Mouse (Mus musculus) heart, embryonic 16.5 days (tissue): Measurements from ENCODE around the gene Slf1. TPM values are rescaled to one million over a fixed set of nuclear protein-coding genes. Genes with fewer than 3 reads are reported as not detected.

Source experiments
- ATAC-seq: fragments of 200-750 bp; cut with Nextera tagmentation; replicated peaks from 2 replicates; pipeline ENCODE4 v1.8.0; 2017; ENCODE audit warnings: moderate number of reproducible peaks; ENCODE audit not compliant: insufficient read depth, low FRiP score; ENCODE audit errors: extremely low read depth
- H3K27ac ChIP-seq: fragments of 300-500 bp; sonication (generic); 2 replicates; pipeline ENCODE4 v1.5.1; 2014; ENCODE audit warnings: mild to moderate bottlenecking, low read length, control low read depth, moderate library complexity
- H3K27me3 ChIP-seq: fragments of 300-500 bp; sonication (generic); 2 replicates; pipeline ENCODE4 v1.6.1; 2014; ENCODE audit warnings: low read length, mixed read lengths; ENCODE audit not compliant: control insufficient read depth, insufficient read depth
- H3K36me3 ChIP-seq: fragments of 300-500 bp; sonication (generic); 2 replicates; pipeline ENCODE4 v1.6.1; 2014; ENCODE audit not compliant: control insufficient read depth, insufficient read depth
- H3K4me1 ChIP-seq: fragments of 300-500 bp; sonication (generic); 2 replicates; pipeline ENCODE4 v1.6.1; 2014; ENCODE audit warnings: low read length, mixed read lengths; ENCODE audit not compliant: control insufficient read depth, insufficient read depth
- H3K4me2 ChIP-seq: fragments of 300-500 bp; sonication (generic); 2 replicates; pipeline ENCODE4 v1.6.1; 2014; ENCODE audit warnings: low read depth, mild to moderate bottlenecking, control low read depth, low read length
- H3K4me3 ChIP-seq: fragments of 300-500 bp; sonication (generic); 2 replicates; pipeline ENCODE4 v1.5.1; 2014; ENCODE audit warnings: mild to moderate bottlenecking, control low read depth, low read length
- H3K9ac ChIP-seq: fragments of 300-500 bp; sonication (generic); 2 replicates; pipeline ENCODE4 v1.6.1; 2014; ENCODE audit warnings: low read length, control low read depth
- H3K9me3 ChIP-seq: fragments of 300-500 bp; sonication (generic); replicated peaks from 2 replicates; pipeline ENCODE4 v1.6.1; 2016; ENCODE audit warnings: low read length; ENCODE audit not compliant: control insufficient read depth
- WGBS: fragments of 180-500 bp; shearing (Covaris S2); extraction: QIAGEN DNeasy Blood & Tissue Kit; methylation state at CpG from one replicate; pipeline ENCODE4 v1.1.7; 2014; 5-methylcytosine and 5-hydroxymethylcytosine counted together
- polyA plus RNA-seq: library from polyadenylated mRNA; unstranded; fragments of >200 nt; fragmentation: Nextera tagmentation; extraction: Ambion mirVana; gene quantifications from 2 replicates; pipeline ENCODE4 v1.2.1, GENCODE M21; 2015

Slf1 gene
- 21.1 and 21.3 TPM in 2 replicates for polyA plus RNA-seq

GRCm38 (mm10) chr13:77134931-77135620 lies at the start of gene Slf1, which contains the start of gene 2210408I21Rik:
Gene Slf1 (minus strand): TSS chr13:77135473.
Gene 2210408I21Rik (plus strand): TSS chr13:77135540.
- Histone ChIP-seq H3K27ac (peak within 1 kb of the TSS; percentile 81), H3K4me2 (peak within 1 kb of the TSS; percentile 72), H3K4me1 (peaks cover 2% of the 10 kb centered on the region; the same call in 1 of the 2 replicates), H3K9ac (peak within 1 kb of the TSS; percentile 81), H3K4me3 (peak within 1 kb of the TSS; percentile 71), H3K9me3 (no peaks in the 10 kb centered on the region), H3K27me3 (no peaks in the 10 kb centered on the region), H3K36me3 (no peaks in the 10 kb centered on the region)
- ATAC-seq: peak; percentile 97
- under 1% methylated on average over 65 of the region's 65 CpGs for WGBS

- Histone ChIP-seq H3K9me3 (no peaks in the 10 kb centered on the region), H3K4me1 (no peaks in the 10 kb centered on the region), H3K4me2 (no peak overlapping the region), H3K27ac (no peak overlapping the region), H3K9ac (no peak overlapping the region), H3K36me3 (no peaks in the 10 kb centered on the region), H3K4me3 (no peak overlapping the region), H3K27me3 (no peaks in the 10 kb centered on the region)
- no peak for ATAC-seq
Observed at GRCm38 (mm10) chr13:77177931-77178330, 42.7 kb upstream of the Slf1 start.

DNA sequence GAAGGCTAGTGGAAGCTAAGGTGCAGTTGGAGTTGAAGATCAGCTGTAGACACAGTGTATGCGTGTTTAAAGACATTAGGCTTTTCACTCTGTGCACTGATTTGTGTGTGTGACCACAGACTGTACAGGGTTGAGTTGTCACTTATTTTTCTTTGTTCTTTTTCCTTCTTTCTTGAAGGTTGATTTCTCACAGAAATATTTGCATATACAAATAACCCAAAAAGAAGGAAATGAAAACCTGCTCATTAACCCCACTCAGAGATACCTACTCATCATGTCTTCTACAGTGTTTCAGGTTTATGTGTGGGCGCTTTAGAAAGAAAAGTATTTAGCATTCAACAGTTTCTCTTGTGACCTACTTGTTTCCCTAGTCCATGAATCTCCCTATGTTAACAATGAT lies 5.6 kb upstream of the Slf1 start:
- ATAC-seq: no peak
- Histone ChIP-seq H3K27ac (no peak overlapping the region), H3K4me2 (no peak overlapping the region), H3K9ac (no peak overlapping the region), H3K9me3 (no peaks in the 10 kb centered on the region), H3K4me1 (no peaks in the 10 kb centered on the region), H3K27me3 (no peaks in the 10 kb centered on the region), H3K36me3 (no peaks in the 10 kb centered on the region), H3K4me3 (no peak overlapping the region)
- 88% methylated on average over 2 of the region's 2 CpGs for WGBS

- H3K36me3 ChIP-seq: no peaks in the 10 kb centered on the region
- H3K9me3 ChIP-seq: no peaks in the 10 kb centered on the region
- peak; percentile 35; the same call in 1 of the 2 replicates for ATAC-seq
- peak overlapping the region; percentile 33 for H3K27ac ChIP-seq
- H3K4me3 ChIP-seq: peak overlapping the region; percentile 71
- H3K4me1 ChIP-seq: peaks cover 2% of the 10 kb centered on the region; the same call in 1 of the 2 replicates
- peak overlapping the region; percentile 81 for H3K9ac ChIP-seq
- under 1% methylated on average over 11 of the region's 11 CpGs for WGBS
- no peaks in the 10 kb centered on the region for H3K27me3 ChIP-seq
- peak overlapping the region; percentile 72 for H3K4me2 ChIP-seq
Observed at GRCm38 (mm10) chr13:77135621-77135981, 328 bp upstream of the Slf1 start.

- Histone ChIP-seq H3K9me3 (no peaks in the 10 kb centered on the region), H3K27me3 (no peaks in the 10 kb centered on the region), H3K4me1 (peaks cover 2% of the 10 kb centered on the region; the same call in 1 of the 2 replicates), H3K4me2 (no peak overlapping the region), H3K27ac (no peak overlapping the region; the same call in 1 of the 2 replicates), H3K9ac (no peak overlapping the region), H3K4me3 (no peak overlapping the region), H3K36me3 (no peaks in the 10 kb centered on the region)
- ATAC-seq: no peak
- WGBS: 47% methylated on average over 2 of the region's 2 CpGs
Observed at GRCm38 (mm10) chr13:77131132-77131531, 4.1 kb downstream of the Slf1 start.

DNA sequence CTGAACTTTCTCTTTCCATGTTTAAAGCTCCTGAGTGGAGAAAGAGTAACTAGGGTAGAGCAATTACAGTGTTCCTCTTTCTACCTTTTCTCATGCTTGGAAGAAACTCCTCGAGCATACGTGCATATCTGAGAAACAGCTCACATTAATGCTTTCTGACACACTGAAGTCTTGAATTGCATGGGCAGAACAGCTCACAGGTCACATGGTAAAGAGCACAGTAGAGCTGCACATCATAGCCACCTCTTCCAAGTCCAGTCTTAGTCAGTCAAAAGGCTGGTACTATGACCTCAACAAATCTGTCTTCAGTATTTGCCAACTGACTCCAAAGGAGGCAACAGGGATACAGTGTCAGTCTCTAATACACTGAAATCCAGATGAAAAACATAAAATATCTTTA lies 7.0 kb downstream of the Slf1 start:
- Histone ChIP-seq H3K9ac (no peak overlapping the region), H3K27ac (no peak overlapping the region), H3K27me3 (no peaks in the 10 kb centered on the region), H3K9me3 (no peaks in the 10 kb centered on the region), H3K4me2 (no peak overlapping the region), H3K4me3 (no peak overlapping the region), H3K36me3 (0 out of 2 replicates have a peak, but pooled peaks cover 2% of the 10 kb centered on the region), H3K4me1 (peaks cover 2% of the 10 kb centered on the region; the same call in 1 of the 2 replicates)
- 71% methylated on average over 2 of the region's 2 CpGs for WGBS
- ATAC-seq: no peak

DNA sequence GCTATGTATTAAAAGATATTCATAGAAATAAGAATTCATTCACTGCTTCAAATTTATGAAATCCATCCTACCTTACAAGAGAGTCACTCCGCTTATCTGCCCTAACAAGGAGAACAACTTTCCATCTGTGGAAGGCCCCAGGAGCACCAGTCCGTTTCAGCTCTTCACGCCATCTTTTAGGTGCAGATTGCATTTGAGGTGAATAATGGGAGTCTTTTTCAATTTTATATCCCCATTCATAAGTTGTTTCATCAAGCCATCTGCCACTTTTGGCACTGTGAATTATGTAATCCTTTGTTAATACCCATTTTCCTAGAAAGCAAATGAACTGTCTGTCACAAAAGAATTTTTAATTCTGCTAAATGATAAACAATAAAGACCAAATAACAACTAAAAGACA lies 10.1 kb downstream of the Slf1 start:
- Histone ChIP-seq H3K27me3 (no peaks in the 10 kb centered on the region), H3K4me1 (no peaks in the 10 kb centered on the region), H3K4me3 (no peak overlapping the region), H3K9me3 (no peaks in the 10 kb centered on the region), H3K36me3 (0 out of 2 replicates have a peak, but pooled peaks cover 2% of the 10 kb centered on the region), H3K27ac (no peak overlapping the region), H3K9ac (no peak overlapping the region), H3K4me2 (no peak overlapping the region)
- 94% methylated on average over 3 of the region's 3 CpGs for WGBS
- no peak for ATAC-seq

GRCm38 (mm10) chr13:77118695-77119094 lies 16.6 kb downstream of the Slf1 start:
- no peak for ATAC-seq
- Histone ChIP-seq H3K36me3 (no peaks in the 10 kb centered on the region), H3K4me3 (no peak overlapping the region), H3K27ac (no peak overlapping the region), H3K4me1 (no peaks in the 10 kb centered on the region), H3K9me3 (no peaks in the 10 kb centered on the region), H3K9ac (no peak overlapping the region), H3K4me2 (no peak overlapping the region), H3K27me3 (no peaks in the 10 kb centered on the region)
- WGBS: 91% methylated on average over 4 of the region's 4 CpGs

DNA sequence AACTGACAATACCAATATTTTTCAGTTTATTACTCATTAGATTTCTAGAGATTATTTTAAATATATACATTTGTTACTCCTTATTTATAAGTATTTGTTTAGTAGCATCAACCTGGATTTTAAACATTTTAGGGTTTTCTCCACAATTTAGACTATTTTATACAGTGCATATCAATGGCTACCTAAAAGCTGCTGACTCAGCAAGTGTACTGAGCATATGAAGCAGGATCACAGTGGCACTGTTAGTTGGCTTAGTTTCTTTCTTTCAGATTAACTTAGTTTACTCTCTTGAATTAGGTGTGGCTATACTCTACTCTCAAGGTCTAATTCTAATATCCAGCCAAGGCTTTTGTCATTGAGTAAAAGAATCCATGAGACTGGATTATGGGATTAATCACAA lies 27.5 kb downstream of the Slf1 start:
- no peak overlapping the region for H3K4me2 ChIP-seq
- H3K36me3 ChIP-seq: 0 out of 2 replicates have a peak, but pooled peaks cover 4% of the 10 kb centered on the region
- no peak overlapping the region for H3K9ac ChIP-seq
- ATAC-seq: no peak
- no peaks in the 10 kb centered on the region for H3K4me1 ChIP-seq
- no peaks in the 10 kb centered on the region for H3K9me3 ChIP-seq
- H3K4me3 ChIP-seq: no peak overlapping the region
- H3K27me3 ChIP-seq: no peaks in the 10 kb centered on the region
- no peak overlapping the region for H3K27ac ChIP-seq
